Mouse (Mus musculus): Measurements from ENCODE around the gene Otud7a. TPM values are rescaled to one million over a fixed set of nuclear protein-coding genes. Genes with fewer than 3 reads are reported as not detected.

Gene Otud7a
- polyA plus RNA-seq, 1 experiment from 2014 or later, result 2.5 TPM

- H3K4me2 ChIP-seq (ENCODE audit: low read length), result no peak overlapping the region
- H3K4me1 ChIP-seq (replicated peaks; ENCODE audit: control insufficient read depth, insufficient read depth, low read length), result no peaks in the 10 kb centered on the region
- H3K27me3 ChIP-seq (replicated peaks; ENCODE audit: control insufficient read depth, insufficient read depth, low read length), result no peaks in the 10 kb centered on the region
- no peak overlapping the region for H3K9ac ChIP-seq (replicated peaks; ENCODE audit: low read depth, low read length)
- no peaks in the 10 kb centered on the region for H3K9me3 ChIP-seq (ENCODE audit: control insufficient read depth, low read length)
- no peak overlapping the region for H3K4me3 ChIP-seq (replicated peaks; ENCODE audit: low read length)
- 89% methylated on average over 21 of the region's 21 CpGs for WGBS
- H3K27ac ChIP-seq (ENCODE audit: low read length), result no peak overlapping the region
- ATAC-seq, result no peak
- H3K36me3 ChIP-seq (ENCODE audit: control insufficient read depth, insufficient read depth), result no peaks in the 10 kb centered on the region
Measured at GRCm38 (mm10) chr7:63802751-63803150, 358.2 kb downstream of the Otud7a start.

Other genes with a start within 250 kb of the Otud7a start
- gene Chrna7, start 232.2 kb upstream of the Otud7a start, polyA plus RNA-seq (2015; fragmentation: Nextera tagmentation; extraction: Ambion mirVana), result 13.3 and 16.0 TPM in 2 replicates

Measured in forebrain, embryonic 16.5 days (tissue).